15 mouse cellular contexts compared by ENCODE assay signal in the genomic region with DNA sequence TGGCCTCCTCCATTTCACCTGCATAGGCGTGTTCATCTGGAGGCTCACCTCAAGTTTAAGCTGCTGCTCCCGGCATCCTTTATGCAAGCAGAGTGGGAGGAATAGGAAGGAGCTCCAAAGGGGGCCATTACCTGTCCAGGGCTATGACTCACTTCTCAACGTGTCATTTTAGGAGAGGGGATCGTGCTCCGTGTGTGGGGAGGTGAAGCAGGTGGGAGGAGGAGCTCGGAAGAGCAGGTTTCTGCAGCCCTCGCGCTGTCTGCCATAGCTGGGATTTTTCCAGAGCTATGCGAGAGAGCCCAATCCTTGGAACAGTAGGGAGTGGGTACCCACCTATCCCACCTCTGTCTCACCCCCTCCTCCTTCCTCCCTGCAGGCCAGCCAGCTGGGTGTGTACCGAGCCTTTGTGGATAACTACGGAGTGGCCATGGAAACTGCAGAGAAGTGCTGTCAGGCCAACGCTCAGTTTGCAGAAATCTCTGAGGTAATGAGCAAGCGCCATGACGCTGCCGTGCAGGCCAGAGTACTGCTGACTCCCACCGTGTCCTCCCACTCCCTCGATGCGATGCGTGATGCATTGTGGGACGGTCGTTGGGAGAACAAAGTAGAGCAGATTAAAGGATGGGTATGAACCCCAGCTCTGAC.
DNase-seq lines count a peak whose midpoint lies in the region; ATAC-seq lines count a peak whose summit lies in the region.
"Had no signal": no experiment of that assay in that cellular context is flagged by ENCODE, and none has a peak within 500 bp of the region (broad histone marks: within the 10 kb centered on the region; RNA-seq: fewer than 3 reads in every experiment).

No protein-coding gene starts in this region.

- peaks cover 78% of the 10 kb centered on the region for H3K36me3 ChIP-seq in hindbrain, embryonic 14.5 days (replicated peaks; ENCODE audit: control insufficient read depth, insufficient read depth)
- no peaks in the 10 kb centered on the region for H3K36me3 ChIP-seq in hindbrain, embryonic 11.5 days (ENCODE audit: control insufficient read depth, insufficient read depth, low read length)
- H3K36me3 ChIP-seq in limb, embryonic 15.5 days = peaks cover 85% of the 10 kb centered on the region
- H3K36me3 ChIP-seq in limb, embryonic 10.5 days = peaks cover 99% of the 10 kb centered on the region
- H3K36me3 ChIP-seq in forebrain, embryonic 16.5 days (ENCODE audit: control insufficient read depth, insufficient read depth) = peaks cover 11% of the 10 kb centered on the region

- no peaks in the 10 kb centered on the region for H3K9me3 ChIP-seq in hindbrain, embryonic 14.5 days (ENCODE audit: control insufficient read depth, low read length)
- H3K9me3 ChIP-seq in hindbrain, embryonic 11.5 days (ENCODE audit: control insufficient read depth, low read length) = no peaks in the 10 kb centered on the region
- H3K9me3 ChIP-seq in limb, embryonic 15.5 days = no peaks in the 10 kb centered on the region
- no peaks in the 10 kb centered on the region for H3K9me3 ChIP-seq in limb, embryonic 10.5 days (replicated peaks)
- H3K9me3 ChIP-seq in forebrain, embryonic 16.5 days (ENCODE audit: control insufficient read depth, low read length) = no peaks in the 10 kb centered on the region
- H3K9me3 ChIP-seq: embryonic facial prominence, embryonic 15.5 days; liver, embryonic 13.5 days; megakaryocyte, embryonic 14.5 days had no signal

- no peak overlapping the region for H3K4me3 ChIP-seq in hindbrain, embryonic 14.5 days (replicated peaks; ENCODE audit: low read length)
- H3K4me3 ChIP-seq in hindbrain, embryonic 11.5 days (ENCODE audit: low read depth, low read length) = no peak overlapping the region
- no peak overlapping the region for H3K4me3 ChIP-seq in limb, embryonic 15.5 days
- no peak overlapping the region for H3K4me3 ChIP-seq in limb, embryonic 10.5 days
- H3K4me3 ChIP-seq in forebrain, embryonic 16.5 days (replicated peaks; ENCODE audit: low read length) = no peak overlapping the region
- H3K4me3 ChIP-seq: embryonic facial prominence, embryonic 15.5 days; heart, embryonic 13.5 days; liver, embryonic 13.5 days; megakaryocyte, embryonic 14.5 days had no signal

- H3K9ac ChIP-seq in hindbrain, embryonic 14.5 days = no peak overlapping the region
- no peak overlapping the region for H3K9ac ChIP-seq in hindbrain, embryonic 11.5 days (ENCODE audit: low read depth, low read length)
- no peak overlapping the region for H3K9ac ChIP-seq in limb, embryonic 15.5 days
- no peak overlapping the region for H3K9ac ChIP-seq in forebrain, embryonic 16.5 days (replicated peaks; ENCODE audit: low read depth, low read length)
- H3K9ac ChIP-seq: embryonic facial prominence, embryonic 15.5 days; heart, embryonic 13.5 days; liver, embryonic 13.5 days had no signal

- 0 out of 2 replicates have a peak, but pooled peaks cover 5% of the 10 kb centered on the region for H3K4me1 ChIP-seq in hindbrain, embryonic 14.5 days (replicated peaks; ENCODE audit: control insufficient read depth, insufficient read depth, low read length)
- H3K4me1 ChIP-seq in hindbrain, embryonic 11.5 days (replicated peaks; ENCODE audit: control insufficient read depth, insufficient read depth, low read length) = no peaks in the 10 kb centered on the region
- H3K4me1 ChIP-seq in limb, embryonic 15.5 days = peaks cover 8% of the 10 kb centered on the region; the same call in 1 of the 2 replicates
- no peaks in the 10 kb centered on the region for H3K4me1 ChIP-seq in limb, embryonic 10.5 days
- peaks cover 11% of the 10 kb centered on the region for H3K4me1 ChIP-seq in forebrain, embryonic 16.5 days (replicated peaks; ENCODE audit: control insufficient read depth, insufficient read depth, low read length)

- 82% methylated on average over 21 of the region's 21 CpGs for WGBS in hindbrain, embryonic 14.5 days
- 89% methylated on average over 21 of the region's 21 CpGs for WGBS in hindbrain, embryonic 11.5 days
- WGBS in limb, embryonic 15.5 days = 85% methylated on average over 21 of the region's 21 CpGs
- 92% methylated on average over 21 of the region's 21 CpGs for WGBS in limb, embryonic 10.5 days
- 88% methylated on average over 21 of the region's 21 CpGs for WGBS in forebrain, embryonic 16.5 days

- no peak for DNase-seq in hindbrain, embryonic 14.5 days (ENCODE audit: low spot score)
- DNase-seq in hindbrain, embryonic 11.5 days (ENCODE audit: low spot score) = no peak
- DNase-seq in limb, embryonic 10.5 days (ENCODE audit: low spot score) = no peak
- DNase-seq in brain, adult 2 months (ENCODE audit: low read depth, low spot score) = peak; percentile 79
- no peak for DNase-seq in adrenal gland, adult 18-20 months (ENCODE audit: low spot score in 2 of 2)
- no peak for DNase-seq in c-Kit-positive CD71-positive TER-119-positive erythroid progenitor cells, embryonic 14.5 days (ENCODE audit: low spot score)
- DNase-seq: adrenal gland, postnatal 25 days; kidney, adult 9 months; liver, embryonic 13.5 days had no signal

- H3K4me2 ChIP-seq in hindbrain, embryonic 14.5 days (replicated peaks) = no peak overlapping the region
- H3K4me2 ChIP-seq in hindbrain, embryonic 11.5 days (replicated peaks; ENCODE audit: low read depth, low read length) = no peak overlapping the region
- no peak overlapping the region for H3K4me2 ChIP-seq in limb, embryonic 15.5 days
- H3K4me2 ChIP-seq in forebrain, embryonic 16.5 days (ENCODE audit: low read length) = no peak overlapping the region
- H3K4me2 ChIP-seq: embryonic facial prominence, embryonic 15.5 days; heart, embryonic 13.5 days; liver, embryonic 13.5 days had no signal

- no peaks in the 10 kb centered on the region for H3K27me3 ChIP-seq in hindbrain, embryonic 14.5 days (ENCODE audit: control insufficient read depth, insufficient read depth, low read length)
- no peaks in the 10 kb centered on the region for H3K27me3 ChIP-seq in hindbrain, embryonic 11.5 days (ENCODE audit: control insufficient read depth, insufficient read depth, low read length)
- no peaks in the 10 kb centered on the region for H3K27me3 ChIP-seq in limb, embryonic 15.5 days
- no peaks in the 10 kb centered on the region for H3K27me3 ChIP-seq in limb, embryonic 10.5 days (ENCODE audit: low read depth, poor library complexity, severe bottlenecking)
- no peaks in the 10 kb centered on the region for H3K27me3 ChIP-seq in forebrain, embryonic 16.5 days (replicated peaks; ENCODE audit: control insufficient read depth, insufficient read depth, low read length)
- H3K27me3 ChIP-seq: embryonic facial prominence, embryonic 15.5 days; heart, embryonic 13.5 days; liver, embryonic 13.5 days; megakaryocyte, embryonic 14.5 days had no signal

- no peak overlapping the region for H3K27ac ChIP-seq in hindbrain, embryonic 14.5 days
- no peak overlapping the region for H3K27ac ChIP-seq in hindbrain, embryonic 11.5 days (ENCODE audit: low read depth, low read length)
- 0 out of 2 replicates have a peak overlapping the region, but pooled peaks have one; percentile 7 for H3K27ac ChIP-seq in limb, embryonic 15.5 days
- no peak overlapping the region for H3K27ac ChIP-seq in limb, embryonic 10.5 days
- 0 out of 2 replicates have a peak overlapping the region, but pooled peaks have one; percentile 23 for H3K27ac ChIP-seq in forebrain, embryonic 16.5 days (ENCODE audit: low read length)
- H3K27ac ChIP-seq: embryonic facial prominence, embryonic 15.5 days; heart, embryonic 13.5 days; liver, embryonic 13.5 days had no signal

- ATAC-seq in hindbrain, embryonic 14.5 days (ENCODE audit: low FRiP score) = 0 out of 2 replicates have a peak, but pooled peaks have one; percentile 28
- ATAC-seq in hindbrain, embryonic 11.5 days (ENCODE audit: low FRiP score) = no peak
- no peak for ATAC-seq in limb, embryonic 15.5 days (ENCODE audit: insufficient number of reproducible peaks, low FRiP score, low TSS enrichment, low read depth)
- no peak for ATAC-seq in forebrain, embryonic 16.5 days
- ATAC-seq: lung, postnatal 0 days had no signal

Comparison
In these comparisons a context has a peak if more than half of its experiments do, and no peak if none do; other contexts are left out.
1. H3K27ac ChIP-seq: peak in limb, embryonic 15.5 days (single experiment) and forebrain, embryonic 16.5 days (single experiment); none in hindbrain, embryonic 14.5 days (single experiment), hindbrain, embryonic 11.5 days (single experiment) and limb, embryonic 10.5 days (single experiment).